Mouse (Mus musculus): ENCODE measurements around the gene Ube2h. TPM values are rescaled to one million over a fixed set of nuclear protein-coding genes. Genes with fewer than 3 reads are reported as not detected.
A peak's percentile ranks its signal among the peaks of the same experiment; 100 is the strongest.

Gene Ube2h
- total RNA-seq, 2 experiments from 2014 or later = 88.4 to 89.6 TPM

DNA sequence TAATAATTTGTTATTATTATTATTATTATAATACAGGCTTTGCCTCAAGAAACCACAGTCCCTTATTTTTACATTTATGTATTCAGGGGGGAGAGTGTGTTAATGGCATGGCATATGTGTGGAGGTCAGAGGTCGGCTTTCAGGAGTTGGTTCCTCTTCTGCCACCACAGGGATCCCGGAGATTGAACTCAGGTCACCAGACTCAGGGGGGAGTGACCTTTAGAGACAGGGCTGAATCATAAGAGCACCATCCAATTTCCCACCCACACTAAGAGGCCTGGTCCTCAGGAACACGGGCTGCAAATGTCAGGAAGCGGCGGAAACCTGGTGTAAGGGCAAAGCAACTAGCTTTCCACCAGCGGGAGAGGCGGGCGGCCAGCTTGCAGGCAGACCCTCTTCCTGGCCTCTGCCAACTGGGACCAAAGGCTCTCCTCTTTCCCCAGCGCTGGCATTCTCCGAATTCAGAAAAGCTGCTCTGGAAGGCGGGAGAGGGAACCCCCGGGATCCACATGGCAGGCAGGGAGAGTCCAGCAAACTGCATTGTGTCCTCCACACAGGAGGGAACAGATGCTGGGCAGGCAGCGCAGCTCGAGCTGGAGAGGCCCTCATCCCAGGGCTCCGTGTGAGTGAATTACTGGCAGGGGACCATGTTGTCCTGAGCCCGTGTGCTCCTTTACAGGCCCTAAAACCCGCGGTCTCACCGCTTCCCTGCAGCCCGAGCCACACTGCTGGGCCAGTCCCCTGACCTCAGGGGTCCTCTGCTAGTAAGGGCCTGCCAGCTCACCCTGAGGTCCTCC, 99.8 kb downstream of the Ube2h start:
- DNase-seq (ENCODE audit: low spot score in 2 of 2) = no peak

GRCm38 (mm10) chr6:30196143-30196542, 108.2 kb downstream of the Ube2h start:
- no peak for DNase-seq (ENCODE audit: low spot score in 2 of 2)

DNA sequence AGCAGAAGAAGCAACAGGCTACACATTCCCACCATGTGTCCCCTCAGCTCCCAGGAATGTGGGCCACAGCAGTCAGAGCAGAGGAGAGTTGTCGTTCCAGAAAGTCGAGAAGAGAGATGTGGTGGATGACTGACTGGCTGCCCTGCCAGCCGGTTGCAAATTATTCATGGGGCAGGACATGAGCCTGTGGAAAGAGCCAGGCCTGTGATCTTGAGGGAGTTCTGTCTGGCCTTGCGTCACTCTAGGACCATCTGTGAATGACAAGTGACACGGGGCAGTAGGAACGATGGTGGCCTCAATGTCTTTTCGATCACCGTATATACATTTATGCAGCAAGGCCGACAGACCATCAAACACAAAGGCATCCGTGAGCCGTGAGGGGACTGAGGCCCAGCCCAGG, 108.7 kb downstream of the Ube2h start:
- no peak for DNase-seq (ENCODE audit: low spot score in 2 of 2)

GRCm38 (mm10) chr6:30183624-30184023, 120.7 kb downstream of the Ube2h start:
- no peak for DNase-seq (ENCODE audit: low spot score in 2 of 2)

- DNase-seq (ENCODE audit: low spot score in 2 of 2) = no peak
Observed at GRCm38 (mm10) chr6:30182038-30182437, 122.3 kb downstream of the Ube2h start.

GRCm38 (mm10) chr6:30180321-30180720, 124.0 kb downstream of the Ube2h start:
- no peak for DNase-seq (ENCODE audit: low spot score in 2 of 2)

GRCm38 (mm10) chr6:30179046-30179445, 125.3 kb downstream of the Ube2h start:
- DNase-seq (ENCODE audit: low spot score in 2 of 2) = no peak

GRCm38 (mm10) chr6:30178023-30178639, 126.2 kb downstream of the Ube2h start:
- no peak for DNase-seq (ENCODE audit: low spot score in 2 of 2)

- no peak for DNase-seq (ENCODE audit: low spot score in 2 of 2)
Observed at GRCm38 (mm10) chr6:30177305-30177704, 127.0 kb downstream of the Ube2h start.

- no peak for DNase-seq (ENCODE audit: low spot score in 2 of 2)
Observed at GRCm38 (mm10) chr6:30176496-30176895, 127.8 kb downstream of the Ube2h start.

GRCm38 (mm10) chr6:30175918-30176421, 128.4 kb downstream of the Ube2h start:
- no peak for DNase-seq (ENCODE audit: low spot score in 2 of 2)

DNA sequence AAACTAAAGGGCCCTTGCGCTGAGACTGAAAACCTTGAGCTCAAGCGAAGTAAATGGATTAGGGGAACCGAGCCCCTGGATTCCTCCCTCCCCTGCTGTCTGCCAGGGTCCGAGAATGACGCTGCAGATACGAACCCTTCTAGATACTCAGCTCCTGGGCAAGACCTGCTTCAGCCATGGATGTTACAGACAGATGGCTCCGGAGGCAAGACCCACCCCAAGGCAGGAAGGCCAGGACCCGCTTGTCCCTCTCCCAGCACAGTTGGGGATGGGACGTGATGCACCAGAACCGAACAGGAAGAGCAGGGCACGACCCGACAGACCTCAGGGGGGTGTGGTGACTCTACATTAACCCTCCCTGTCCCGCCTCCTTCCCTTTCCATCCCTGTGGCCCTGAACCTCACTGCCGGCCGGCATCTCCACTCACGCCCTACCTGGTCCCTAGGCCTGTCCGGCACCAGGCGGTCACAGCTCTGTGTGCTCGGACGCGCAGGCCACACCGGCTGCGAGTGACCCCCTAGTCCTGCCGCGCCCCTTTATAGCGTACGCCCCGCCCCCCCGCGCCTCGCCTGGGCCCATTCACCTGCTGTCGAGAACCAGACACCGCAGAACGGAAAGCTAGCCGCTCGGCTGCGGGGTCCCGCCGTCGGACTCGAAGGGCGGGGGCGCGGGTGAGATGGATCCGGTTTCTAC, 129.0 kb downstream of the Ube2h start:
- DNase-seq (ENCODE audit: low spot score in 2 of 2) = no peak

DNA sequence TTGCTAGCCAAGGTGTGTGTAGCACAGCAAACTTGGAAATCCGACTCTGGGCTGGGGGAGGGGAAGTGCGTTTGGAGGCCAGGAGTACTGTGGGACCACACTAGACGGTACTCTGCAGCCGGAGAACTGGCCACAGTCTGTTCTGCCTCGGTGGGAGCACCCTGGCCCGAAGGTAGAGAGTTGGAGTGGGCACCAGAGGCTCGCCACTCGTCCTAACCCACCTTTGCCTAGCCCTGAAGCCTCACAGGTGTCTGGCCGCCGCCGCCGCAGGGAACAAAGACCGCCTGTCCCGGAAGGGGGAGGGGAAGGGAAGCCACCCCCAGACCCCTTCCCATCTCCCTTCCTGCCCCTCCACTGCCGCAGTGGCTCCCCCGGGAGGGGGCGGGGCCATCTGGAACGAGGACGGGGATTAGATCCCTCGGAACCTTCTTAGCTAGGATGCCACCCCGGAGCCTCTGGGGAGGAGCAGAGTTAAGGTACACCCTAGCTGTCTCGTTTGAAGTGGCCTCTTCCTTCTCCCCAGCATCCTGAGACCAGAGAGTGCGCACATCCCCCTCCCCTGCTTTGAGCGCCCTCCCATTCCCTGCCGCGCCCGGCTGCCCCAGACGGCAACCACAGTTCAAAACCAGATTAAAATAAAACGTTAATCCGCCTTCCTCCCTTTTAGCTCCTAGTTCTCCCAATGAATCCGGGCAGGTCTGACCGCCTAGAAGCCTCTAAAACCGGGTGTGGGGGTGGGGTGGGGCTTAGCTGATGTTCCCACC, 129.7 kb downstream of the Ube2h start:
- no peak for DNase-seq (ENCODE audit: low spot score in 2 of 2)

DNA sequence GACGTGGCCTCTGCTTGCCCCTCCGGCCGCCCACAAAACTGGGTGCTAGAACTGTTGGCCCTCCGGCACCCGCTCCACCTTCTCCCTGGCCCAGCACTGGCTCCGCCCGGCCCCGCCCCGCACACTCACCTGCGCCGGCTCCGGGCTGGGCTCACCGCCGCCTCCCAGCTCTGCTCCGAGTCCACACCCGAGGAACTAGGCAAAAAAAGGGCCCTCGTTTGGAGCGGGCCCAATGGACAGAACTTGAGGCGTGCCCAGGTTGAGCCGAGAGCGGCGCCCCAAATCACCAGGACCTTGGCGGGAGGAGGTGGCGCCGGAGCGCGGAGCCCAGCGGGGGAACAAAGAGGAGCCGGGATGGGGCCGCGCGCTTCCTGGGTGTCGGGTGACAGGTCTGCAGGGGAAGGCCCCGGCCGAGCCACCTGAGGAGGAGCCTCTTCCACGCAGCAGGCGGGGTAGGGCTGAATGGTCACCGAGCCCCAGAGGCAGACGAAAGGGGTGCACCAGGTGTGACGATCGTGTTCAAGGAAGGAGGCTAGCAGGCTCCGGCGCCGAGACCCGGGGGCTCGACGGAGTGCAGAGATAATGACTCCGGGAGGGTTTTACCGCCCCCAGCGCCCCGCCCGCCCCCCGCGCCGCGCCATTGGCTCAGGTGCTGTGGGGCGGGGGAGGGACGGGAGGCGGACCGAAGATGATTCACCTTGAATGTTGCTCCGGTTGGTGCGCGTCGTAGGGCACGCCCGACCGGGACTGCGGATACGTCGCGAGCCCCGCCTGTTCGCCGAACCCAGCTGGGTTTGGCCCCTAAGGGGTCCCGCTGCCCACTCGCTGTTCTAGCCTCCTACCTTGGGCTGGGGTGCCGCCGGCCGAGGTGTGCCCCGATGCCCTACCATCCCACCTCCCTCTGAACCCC, 130.5 kb downstream of the Ube2h start:
- no peak for DNase-seq (ENCODE audit: low spot score in 2 of 2)

GRCm38 (mm10) chr6:30172820-30173550, 131.4 kb downstream of the Ube2h start:
- peak in 1 of 2 experiments; percentile 14 for DNase-seq (ENCODE audit: low spot score in 2 of 2)

GRCm38 (mm10) chr6:30172441-30172819, 131.9 kb downstream of the Ube2h start:
- DNase-seq (ENCODE audit: low spot score in 2 of 2) = no peak

GRCm38 (mm10) chr6:30171967-30172366, 132.4 kb downstream of the Ube2h start:
- DNase-seq (ENCODE audit: low spot score in 2 of 2) = no peak

DNA sequence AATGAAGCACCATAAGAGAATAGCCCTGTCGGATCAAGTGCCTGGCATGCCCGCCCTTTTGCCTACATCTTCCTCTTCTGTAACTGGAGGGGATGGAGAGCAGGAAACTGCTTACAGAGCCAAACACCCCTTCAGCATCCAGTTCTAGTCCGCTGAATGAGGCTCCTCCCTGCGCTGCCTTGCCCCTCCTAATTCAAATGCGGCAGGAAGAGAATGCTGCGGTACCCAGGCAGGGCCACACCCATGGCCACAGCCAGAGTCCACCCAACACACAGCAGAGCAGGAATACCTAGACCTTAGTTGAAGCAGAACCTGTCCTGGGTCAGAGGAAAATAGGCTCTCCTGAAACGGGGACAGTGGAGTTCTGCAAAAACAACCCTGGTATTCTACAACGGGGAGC, 133.1 kb downstream of the Ube2h start:
- DNase-seq (ENCODE audit: low spot score in 2 of 2) = no peak

DNA sequence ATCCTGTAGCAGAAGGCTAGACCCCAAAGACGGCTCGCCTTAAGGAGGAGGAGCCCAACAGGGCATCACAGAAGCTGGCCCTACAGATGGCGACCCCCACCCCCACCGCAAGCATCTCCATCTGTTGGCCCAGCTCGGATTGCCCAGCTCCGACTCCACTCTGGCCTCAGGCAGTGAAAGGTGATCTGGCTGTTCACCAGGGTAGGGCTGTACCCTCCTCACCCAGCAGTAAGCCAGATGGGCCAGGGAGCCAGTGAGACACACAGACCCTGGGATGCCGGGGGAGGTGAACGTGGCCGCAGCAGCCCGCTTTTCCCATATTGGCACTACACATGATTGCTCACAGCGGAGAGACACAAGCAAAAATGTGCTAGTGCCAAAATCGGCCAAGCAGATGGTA, 135.2 kb downstream of the Ube2h start:
- DNase-seq (ENCODE audit: low spot score in 2 of 2) = no peak

- DNase-seq (ENCODE audit: low spot score in 2 of 2) = no peak
Observed at GRCm38 (mm10) chr6:30168275-30168674, 136.1 kb downstream of the Ube2h start.

Measured in layer of hippocampus, adult 18-20 months (tissue).